Mouse (Mus musculus) midbrain, embryonic 16.5 days (tissue): ENCODE data around the gene Triobp. TPM values are rescaled to one million over a fixed set of nuclear protein-coding genes. Genes with fewer than 3 reads are reported as not detected.

Experiments used
- ATAC-seq: fragments of 200-750 bp; cut with Nextera tagmentation; 2 replicates; pipeline ENCODE4 v1.8.0; 2017; ENCODE audit warnings: moderate TSS enrichment
- H3K27ac ChIP-seq: fragments of 300-500 bp; sonication (generic); 2 replicates; pipeline ENCODE4 v1.5.1; 2014; ENCODE audit warnings: mild to moderate bottlenecking, low read length, mixed read lengths
- H3K27me3 ChIP-seq: fragments of 300-500 bp; sonication (generic); 2 replicates; pipeline ENCODE4 v1.6.1; 2014; ENCODE audit warnings: low read depth, low read length, mixed read lengths; ENCODE audit not compliant: control insufficient read depth, insufficient read depth
- H3K36me3 ChIP-seq: fragments of 300-500 bp; sonication (generic); 2 replicates; pipeline ENCODE4 v1.6.1; 2014; ENCODE audit warnings: mild to moderate bottlenecking, low read length, moderate library complexity, mixed read lengths; ENCODE audit not compliant: control insufficient read depth, insufficient read depth
- H3K4me1 ChIP-seq: fragments of 300-500 bp; sonication (generic); 2 replicates; pipeline ENCODE4 v1.6.1; 2014; ENCODE audit warnings: mild to moderate bottlenecking, low read length, mixed read lengths; ENCODE audit not compliant: control insufficient read depth, insufficient read depth
- H3K4me2 ChIP-seq: fragments of 300-500 bp; sonication (generic); 2 replicates; pipeline ENCODE4 v1.6.1; 2014; ENCODE audit warnings: mild to moderate bottlenecking, low read length, mixed read lengths
- H3K4me3 ChIP-seq: fragments of 300-500 bp; sonication (generic); 2 replicates; pipeline ENCODE4 v1.5.1; 2014; ENCODE audit warnings: low read depth, mild to moderate bottlenecking, low read length, moderate library complexity, mixed read lengths
- H3K9ac ChIP-seq: fragments of 300-500 bp; sonication (generic); 2 replicates; pipeline ENCODE4 v1.6.1; 2014; ENCODE audit warnings: low read depth, low read length, mixed read lengths
- H3K9me3 ChIP-seq: fragments of 300-500 bp; sonication (generic); replicated peaks from 2 replicates; pipeline ENCODE4 v1.6.1; 2014; ENCODE audit warnings: mild to moderate bottlenecking, low read length, mixed read lengths; ENCODE audit not compliant: control insufficient read depth, poor library complexity, severe bottlenecking
- whole genome bisulfite sequencing: fragments of 180-500 bp; shearing (Covaris S2); extraction: QIAGEN DNeasy Blood & Tissue Kit; methylation state at CpG from one replicate; pipeline ENCODE4 v1.1.7; 2014; 5-methylcytosine and 5-hydroxymethylcytosine counted together
- polyA plus RNA-seq: library from polyadenylated mRNA; unstranded; fragments of >200 nt; fragmentation: Nextera tagmentation; extraction: Ambion mirVana; gene quantifications from 2 replicates; pipeline ENCODE4 v1.2.1, GENCODE M21; 2015

The Triobp gene
- polyA plus RNA-seq, 1 experiment from 2014 or later: 40.9 TPM

DNA sequence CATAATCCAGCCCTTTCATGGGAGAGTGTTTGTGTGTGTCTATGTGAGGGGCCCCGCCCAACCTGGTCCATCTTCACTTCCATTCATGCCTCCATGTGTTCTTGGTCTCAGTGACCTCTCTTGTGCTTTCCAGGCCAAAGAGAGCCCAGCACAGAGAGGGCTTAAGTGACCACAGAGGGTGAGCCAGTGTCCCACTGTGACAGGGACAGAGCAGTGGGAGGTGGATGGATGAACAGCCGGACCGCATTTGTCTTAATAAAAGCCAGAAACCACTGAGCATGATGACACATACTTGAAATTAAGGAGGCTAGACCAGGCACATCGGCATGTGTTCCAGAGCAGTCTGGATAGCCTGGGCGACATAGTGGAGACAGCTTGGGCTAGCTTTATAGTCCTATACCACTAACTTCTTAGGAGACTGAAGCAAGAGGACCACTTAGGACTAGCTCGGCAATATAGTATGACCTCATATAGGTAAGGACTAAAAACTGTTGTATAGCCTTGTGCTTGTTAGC is 17.3 kb upstream of the Triobp start:
- H3K27ac ChIP-seq: no peak overlapping the region
- no peak for ATAC-seq

DNA sequence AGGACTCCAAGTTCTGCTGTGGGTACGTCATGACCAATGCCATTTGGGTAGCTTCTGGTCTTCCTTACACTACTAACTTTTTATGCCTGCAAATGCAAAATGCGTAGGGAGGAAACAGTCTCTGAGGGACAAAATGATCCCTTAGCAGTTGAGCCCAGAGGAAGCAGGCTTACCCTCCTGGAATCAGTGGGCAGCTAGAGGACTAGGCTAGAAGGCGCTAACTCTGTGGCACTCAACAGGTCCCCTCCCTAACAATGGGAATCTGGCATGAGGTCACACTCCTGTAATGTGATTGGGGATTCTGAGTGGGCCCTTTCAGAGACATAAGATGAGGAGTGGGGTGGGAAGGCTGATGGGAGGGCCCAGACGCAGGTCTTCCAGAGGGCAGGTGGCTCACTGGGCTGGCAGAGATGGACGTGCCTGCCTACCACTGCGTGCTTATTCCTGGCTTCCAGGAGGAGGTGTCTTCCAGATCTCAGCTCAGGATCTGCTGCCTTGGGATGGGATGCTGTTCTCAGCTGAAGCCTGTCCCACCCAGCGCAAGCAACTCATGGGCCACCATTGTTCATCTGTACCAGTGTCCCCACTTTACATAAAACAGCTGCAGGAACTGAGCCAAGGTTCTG is 16.6 kb upstream of the Triobp start:
- 94% methylated on average over 7 of the region's 7 CpGs for WGBS
- Histone ChIP-seq H3K9me3 (no peaks in the 10 kb centered on the region), H3K9ac (no peak overlapping the region), H3K4me3 (no peak overlapping the region), H3K4me1 (peaks cover 15% of the 10 kb centered on the region), H3K27me3 (peaks cover 5% of the 10 kb centered on the region), H3K27ac (no peak overlapping the region), H3K4me2 (no peak overlapping the region), H3K36me3 (no peaks in the 10 kb centered on the region)
- ATAC-seq: no peak

More for the DNA sequence above, 17.3 kb upstream of the Triobp start:
- Histone ChIP-seq H3K36me3 (no peaks in the 10 kb centered on the region), H3K4me2 (no peak overlapping the region), H3K4me3 (no peak overlapping the region), H3K9ac (no peak overlapping the region), H3K27me3 (peaks cover 5% of the 10 kb centered on the region), H3K9me3 (no peaks in the 10 kb centered on the region), H3K4me1 (peaks cover 11% of the 10 kb centered on the region)
- WGBS: 93% methylated on average over 6 of the region's 6 CpGs

- peaks cover 5% of the 10 kb centered on the region for H3K27me3 ChIP-seq
- no peaks in the 10 kb centered on the region for H3K9me3 ChIP-seq
- ATAC-seq: no peak
- 20% methylated on average over 3 of the region's 3 CpGs for WGBS
- no peak overlapping the region for H3K9ac ChIP-seq
- no peak overlapping the region for H3K4me3 ChIP-seq
- peaks cover 12% of the 10 kb centered on the region for H3K4me1 ChIP-seq
- H3K4me2 ChIP-seq: no peak overlapping the region
- no peak overlapping the region for H3K27ac ChIP-seq
- H3K36me3 ChIP-seq: no peaks in the 10 kb centered on the region
These were observed 15.9 kb upstream of the Triobp start for GRCm38 (mm10) chr15:78931577-78931976.

DNA sequence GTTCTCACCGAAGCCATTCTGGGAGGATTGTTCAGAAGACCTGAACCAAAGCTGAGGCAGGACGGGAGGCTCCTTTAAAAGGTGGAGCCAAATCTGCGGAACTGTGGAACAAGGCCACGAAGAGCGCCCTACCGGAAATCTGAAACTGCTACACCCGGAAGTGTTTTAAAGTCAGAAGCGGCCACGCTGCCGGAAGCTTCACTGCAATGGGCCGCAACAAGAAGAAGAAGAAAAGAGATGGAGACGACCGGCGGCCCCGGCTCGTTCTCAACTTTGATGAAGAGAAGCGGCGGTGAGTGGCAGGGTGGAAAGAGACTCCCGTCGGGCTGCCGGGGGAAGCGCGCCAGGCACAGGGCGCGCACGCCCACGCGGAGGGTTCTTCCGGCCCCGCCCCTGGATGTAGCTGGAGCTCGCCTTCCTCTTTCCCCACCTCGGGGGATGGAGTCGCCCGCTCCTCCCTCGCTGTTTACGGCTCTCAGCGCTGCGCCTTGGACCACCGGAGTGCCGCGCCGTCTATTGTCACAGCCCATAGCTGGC is 12.7 kb upstream of the Triobp start, which contains the start of gene Nol12:
Gene Nol12 (plus strand): TSS at position 150 of the 537 bp plus-strand sequence.
- ATAC-seq: peak; percentile 91
- Histone ChIP-seq H3K27me3 (no peaks in the 10 kb centered on the region), H3K4me2 (peak within 1 kb of the TSS; percentile 63), H3K4me3 (peak within 1 kb of the TSS; percentile 56), H3K9me3 (no peaks in the 10 kb centered on the region), H3K27ac (peak within 1 kb of the TSS; percentile 75), H3K36me3 (peaks cover 10% of the 10 kb centered on the region), H3K9ac (peak within 1 kb of the TSS; percentile 62), H3K4me1 (peaks cover 8% of the 10 kb centered on the region)
- under 1% methylated on average over 41 of the region's 42 CpGs for WGBS

GRCm38 (mm10) chr15:78936403-78936802 is 11.1 kb upstream of the Triobp start:
- H3K9ac ChIP-seq: no peak overlapping the region
- no peak overlapping the region for H3K4me3 ChIP-seq
- no peak overlapping the region for H3K4me2 ChIP-seq
- H3K27me3 ChIP-seq: no peaks in the 10 kb centered on the region
- 95% methylated on average over 12 of the region's 12 CpGs for WGBS
- peaks cover 24% of the 10 kb centered on the region for H3K36me3 ChIP-seq
- peaks cover 8% of the 10 kb centered on the region for H3K4me1 ChIP-seq
- H3K27ac ChIP-seq: no peak overlapping the region
- ATAC-seq: no peak
- no peaks in the 10 kb centered on the region for H3K9me3 ChIP-seq

GRCm38 (mm10) chr15:78937311-78937710 is 10.2 kb upstream of the Triobp start:
- Histone ChIP-seq H3K4me2 (no peak overlapping the region), H3K9me3 (no peaks in the 10 kb centered on the region), H3K36me3 (peaks cover 26% of the 10 kb centered on the region), H3K27me3 (no peaks in the 10 kb centered on the region), H3K9ac (no peak overlapping the region), H3K4me1 (peaks cover 8% of the 10 kb centered on the region), H3K27ac (no peak overlapping the region), H3K4me3 (no peak overlapping the region)
- ATAC-seq: no peak
- 73% methylated on average over 10 of the region's 10 CpGs for WGBS

DNA sequence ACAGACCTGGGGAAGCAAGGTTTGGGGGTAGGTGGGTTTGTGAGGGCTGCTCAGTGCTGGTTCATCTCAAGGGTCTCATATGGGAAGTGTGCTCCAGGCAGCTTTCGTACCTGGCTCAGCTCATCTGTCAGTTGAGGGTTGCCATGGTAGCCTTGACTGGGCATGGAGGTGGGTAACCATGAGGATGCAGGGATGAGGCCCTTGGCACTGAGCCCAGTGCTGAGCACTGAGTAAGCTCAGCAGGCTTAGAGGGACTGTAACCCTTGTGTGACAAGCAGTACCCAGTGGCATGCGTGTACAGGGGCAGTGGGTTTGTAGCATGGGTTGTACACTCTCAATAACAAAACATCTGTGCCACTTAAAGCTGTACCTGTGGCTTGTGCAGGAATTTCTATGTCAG is 9.6 kb upstream of the Triobp start:
- Histone ChIP-seq H3K4me2 (no peak overlapping the region), H3K4me3 (no peak overlapping the region), H3K27me3 (no peaks in the 10 kb centered on the region), H3K9ac (no peak overlapping the region), H3K27ac (no peak overlapping the region), H3K36me3 (peaks cover 26% of the 10 kb centered on the region), H3K9me3 (no peaks in the 10 kb centered on the region), H3K4me1 (peaks cover 13% of the 10 kb centered on the region)
- 66% methylated on average over 2 of the region's 2 CpGs for WGBS
- ATAC-seq: no peak

- Histone ChIP-seq H3K4me1 (peaks cover 13% of the 10 kb centered on the region), H3K4me2 (no peak overlapping the region), H3K9me3 (no peaks in the 10 kb centered on the region), H3K9ac (no peak overlapping the region), H3K27ac (no peak overlapping the region), H3K27me3 (no peaks in the 10 kb centered on the region), H3K36me3 (peaks cover 26% of the 10 kb centered on the region), H3K4me3 (no peak overlapping the region)
- 94% methylated on average over 13 of the region's 13 CpGs for whole genome bisulfite sequencing
- no peak for ATAC-seq
These were observed 7.2 kb upstream of the Triobp start for GRCm38 (mm10) chr15:78940325-78940724.

DNA sequence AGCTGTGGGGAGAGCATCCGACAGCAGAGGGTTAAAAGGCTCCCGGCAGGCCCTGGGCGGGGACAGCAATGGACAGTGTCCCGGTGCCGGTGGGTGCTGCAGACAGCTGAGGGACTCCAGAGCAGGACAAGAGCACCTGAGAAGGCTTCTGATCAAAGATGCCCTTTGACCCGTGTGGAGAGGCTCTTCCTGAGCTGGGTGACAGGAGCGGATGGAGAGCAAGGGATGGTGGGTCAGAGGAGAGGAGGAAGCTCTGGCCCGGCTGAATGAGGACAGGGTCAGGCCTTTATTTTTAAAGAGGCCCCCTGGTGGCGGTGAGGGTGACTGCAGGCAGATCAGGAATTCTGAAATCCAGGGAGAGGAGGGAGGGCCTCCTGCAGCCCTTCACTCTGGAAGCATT is 4.9 kb upstream of the Triobp start:
- peaks cover 7% of the 10 kb centered on the region for H3K4me1 ChIP-seq
- H3K27me3 ChIP-seq: no peaks in the 10 kb centered on the region
- peak overlapping the region; percentile 59 for H3K9ac ChIP-seq
- no peaks in the 10 kb centered on the region for H3K9me3 ChIP-seq
- H3K4me3 ChIP-seq: peak overlapping the region; percentile 29
- H3K27ac ChIP-seq: peak overlapping the region; percentile 63
- peak; percentile 37; the same call in 1 of the 2 replicates for ATAC-seq
- 2% methylated on average over 9 of the region's 9 CpGs for WGBS
- peak overlapping the region; percentile 46 for H3K4me2 ChIP-seq
- H3K36me3 ChIP-seq: peaks cover 23% of the 10 kb centered on the region
